Mouse (Mus musculus) lung, adult 2 months (tissue): ENCODE results near the gene Plekhg4.

Experiments used
- CTCF ChIP-seq: fragments of 200-500 bp; IDR thresholded peaks from 2 replicates; pipeline ENCODE4 v1.5.1; 2011; ENCODE audit warnings: mild to moderate bottlenecking, low read length, control low read depth; ENCODE audit not compliant: insufficient read depth
- POLR2A ChIP-seq: fragments of 200-500 bp; IDR thresholded peaks from 2 replicates; pipeline ENCODE4 v1.6.1; 2011; ENCODE audit warnings: low read depth, mild to moderate bottlenecking, control low read depth, low read length, borderline replicate concordance; ENCODE audit errors: extremely low read depth

DNA sequence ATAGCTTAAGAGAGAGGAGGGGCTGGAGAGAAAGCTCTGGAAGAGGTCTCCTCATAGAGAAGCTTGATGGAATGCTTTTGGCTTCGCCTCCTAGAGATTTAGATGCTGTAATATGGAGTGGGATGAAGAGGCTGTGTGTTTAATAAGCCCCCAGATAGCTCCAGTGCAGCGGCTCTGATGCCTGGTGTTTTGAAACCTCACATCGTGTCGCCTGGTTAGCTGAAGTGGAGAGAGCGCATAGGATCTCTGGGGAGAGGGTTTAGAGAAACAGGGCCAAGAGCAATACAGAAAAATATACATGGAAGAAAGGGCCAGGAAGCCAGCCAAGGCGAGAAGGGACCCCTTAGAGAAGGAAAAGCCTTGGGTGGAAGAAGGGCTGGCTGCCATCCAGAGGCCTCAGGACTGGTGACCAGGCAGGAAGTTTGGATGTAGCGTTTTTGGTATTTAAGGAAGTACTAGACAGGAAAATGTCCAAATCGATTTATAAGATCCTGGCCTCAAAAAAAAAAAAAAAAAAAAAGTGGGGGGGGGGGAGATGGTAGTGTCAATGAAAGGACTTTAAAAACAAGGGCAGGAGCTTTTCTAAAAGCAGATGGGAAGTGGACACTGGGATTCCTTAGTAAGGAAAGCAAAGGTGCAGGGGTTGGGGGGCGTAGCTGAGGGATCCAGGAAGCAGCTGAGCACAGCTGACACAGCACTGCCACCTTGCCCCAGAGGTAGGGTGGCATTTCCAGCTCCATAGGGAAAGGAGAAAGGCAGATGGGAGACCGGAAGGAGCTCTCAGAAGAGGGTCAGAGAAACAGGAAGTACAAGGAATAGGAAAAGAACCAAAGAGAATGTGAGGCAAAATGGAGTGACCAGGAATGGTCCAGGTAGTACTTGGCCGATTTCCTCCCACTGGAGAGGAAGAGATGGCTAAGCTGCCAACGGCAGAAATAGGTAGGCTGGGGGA is 11.0 kb upstream of the Plekhg4 start:
- TF ChIP-seq POLR2A: no peak
- TF ChIP-seq CTCF: no peak
